Mouse (Mus musculus): ENCODE results near the gene Slc35e3. TPM values are rescaled to one million over a fixed set of nuclear protein-coding genes. Genes with fewer than 3 reads are reported as not detected.
A peak's percentile ranks its signal among the peaks of the same experiment; 100 is the strongest.
"Not testable (repeated sequence)": the region's sequence is repeated elsewhere in the genome, so short reads cannot be mapped to it uniquely, and the experiment has no call there.

The Slc35e3 gene
- total RNA-seq, 2 experiments from 2014 or later = 6.3 to 6.6 TPM

DNA sequence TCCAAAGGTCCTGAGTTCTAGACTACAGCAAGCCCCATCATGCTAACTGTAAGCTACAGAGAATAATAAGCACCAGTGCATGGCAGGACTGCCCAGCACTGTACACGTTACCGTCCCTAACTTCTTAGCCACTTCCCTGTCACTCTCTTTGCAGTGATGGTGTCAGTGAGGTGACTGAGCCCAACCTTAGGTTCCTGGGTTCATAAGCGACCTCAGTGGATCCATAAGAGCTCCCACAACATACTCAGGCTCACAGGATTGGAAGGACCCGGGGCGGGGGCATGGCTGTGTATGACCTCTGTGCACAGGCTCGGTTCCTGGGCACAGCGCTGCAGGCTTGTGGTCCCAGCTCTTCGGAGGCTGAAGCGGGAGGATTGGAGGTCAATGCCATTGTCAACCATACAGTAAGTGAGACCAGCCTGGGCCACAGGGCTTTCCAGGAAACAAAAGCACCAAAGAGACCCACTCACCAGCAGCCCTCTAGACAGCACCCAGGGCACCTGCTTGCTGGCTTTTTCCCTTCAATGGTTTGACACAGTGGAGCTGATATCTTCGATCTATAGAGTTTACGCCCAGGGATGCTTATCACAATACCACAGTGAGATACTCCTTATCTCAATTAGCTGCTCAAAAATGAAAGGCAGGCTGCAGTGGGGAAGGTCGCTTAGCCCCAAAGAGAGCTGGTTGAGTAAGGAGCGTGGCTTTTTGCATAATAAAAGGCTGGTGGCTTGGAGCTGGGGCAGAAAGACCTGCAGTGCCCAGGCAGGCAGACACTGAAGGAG lies 7.8 kb downstream of the Slc35e3 start:
- intact Hi-C loops (cut with DNase I) = no loop called here
- no peak for DNase-seq

DNA sequence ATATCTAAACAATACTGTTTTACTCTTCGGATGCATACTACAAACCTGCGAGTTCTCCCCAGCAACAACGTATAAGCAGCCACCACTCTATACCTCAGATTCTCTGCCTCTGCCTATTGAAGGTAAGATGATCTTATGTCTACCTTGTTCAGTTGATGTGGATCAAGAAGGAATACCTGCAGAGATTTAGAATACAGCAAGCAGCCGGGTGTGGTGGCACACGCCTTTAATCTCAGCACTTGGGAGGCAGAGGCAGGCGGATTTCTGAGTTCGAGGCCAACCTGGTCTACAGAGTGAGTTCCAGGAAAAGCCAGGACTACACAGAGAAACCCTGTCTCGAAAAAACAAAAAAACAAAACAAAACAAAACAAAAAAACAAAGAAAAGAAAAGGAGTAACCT lies 8.7 kb downstream of the Slc35e3 start:
- intact Hi-C loops (cut with DNase I) = not testable (repeated sequence)

DNA sequence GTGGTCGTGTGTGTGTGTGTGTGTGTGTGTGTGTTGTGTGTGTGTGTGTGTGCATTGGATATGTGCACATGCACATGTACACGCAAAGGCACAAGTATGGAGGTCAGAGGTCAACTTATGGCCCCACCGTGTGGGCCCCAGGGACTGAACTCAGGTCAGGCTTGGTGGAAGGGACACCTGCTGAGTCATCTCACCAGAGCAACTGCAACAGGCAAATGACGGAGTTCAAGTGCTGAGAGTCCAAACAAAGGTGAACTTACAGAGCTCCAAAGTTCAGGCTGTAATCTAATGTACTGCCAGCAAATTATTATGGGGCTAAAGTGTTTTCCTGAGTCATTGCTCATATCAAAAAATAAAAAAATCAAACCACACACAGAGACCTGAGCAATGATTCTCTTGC lies 9.1 kb downstream of the Slc35e3 start:
- no peak for DNase-seq
- intact Hi-C loops (cut with DNase I) = no loop called here

More for the DNA sequence above, 8.7 kb downstream of the Slc35e3 start:
- not testable (repeated sequence) for DNase-seq

DNA sequence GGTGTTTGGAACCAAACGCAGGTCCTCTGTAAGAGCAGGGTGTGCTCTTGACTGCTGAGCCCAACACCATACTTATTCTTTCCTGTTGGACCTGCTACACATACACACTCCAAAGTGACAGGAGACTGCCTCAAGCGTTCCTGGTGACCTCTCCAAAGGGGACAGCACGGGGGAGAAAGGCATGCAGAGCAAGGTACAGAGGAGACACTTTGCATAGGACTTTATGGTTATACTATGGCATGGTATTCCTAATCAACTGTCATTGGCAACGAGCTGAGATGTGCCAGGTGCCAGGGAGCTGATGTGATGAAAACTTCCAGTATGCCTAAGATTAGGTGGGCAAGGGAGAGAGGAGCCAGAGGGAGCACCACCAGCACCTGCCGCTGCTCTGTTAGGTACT lies 9.6 kb downstream of the Slc35e3 start:
- intact Hi-C loops (cut with DNase I) = no loop called here
- DNase-seq = no peak

DNA sequence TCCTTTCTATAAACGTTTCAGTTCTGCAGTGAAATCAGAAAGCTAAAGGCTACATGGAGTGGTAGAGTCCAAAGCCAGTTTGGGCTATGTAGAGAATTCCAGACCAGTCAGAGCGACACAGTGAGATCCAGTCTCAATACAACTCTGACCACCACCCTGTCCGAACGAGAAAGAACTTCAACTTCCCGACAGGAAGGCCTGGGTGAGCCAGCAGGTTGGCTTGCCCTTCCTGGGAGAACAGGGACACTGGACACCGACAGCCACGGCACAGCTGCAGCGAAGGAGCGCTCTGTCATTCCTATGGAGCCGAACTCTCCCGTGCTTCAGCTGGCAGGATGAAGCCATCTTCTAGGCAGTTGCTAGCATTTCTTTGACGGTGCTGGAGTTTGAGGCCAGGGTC lies 10.8 kb downstream of the Slc35e3 start:
- intact Hi-C loops (cut with DNase I); DNase-seq: not testable (repeated sequence)

DNA sequence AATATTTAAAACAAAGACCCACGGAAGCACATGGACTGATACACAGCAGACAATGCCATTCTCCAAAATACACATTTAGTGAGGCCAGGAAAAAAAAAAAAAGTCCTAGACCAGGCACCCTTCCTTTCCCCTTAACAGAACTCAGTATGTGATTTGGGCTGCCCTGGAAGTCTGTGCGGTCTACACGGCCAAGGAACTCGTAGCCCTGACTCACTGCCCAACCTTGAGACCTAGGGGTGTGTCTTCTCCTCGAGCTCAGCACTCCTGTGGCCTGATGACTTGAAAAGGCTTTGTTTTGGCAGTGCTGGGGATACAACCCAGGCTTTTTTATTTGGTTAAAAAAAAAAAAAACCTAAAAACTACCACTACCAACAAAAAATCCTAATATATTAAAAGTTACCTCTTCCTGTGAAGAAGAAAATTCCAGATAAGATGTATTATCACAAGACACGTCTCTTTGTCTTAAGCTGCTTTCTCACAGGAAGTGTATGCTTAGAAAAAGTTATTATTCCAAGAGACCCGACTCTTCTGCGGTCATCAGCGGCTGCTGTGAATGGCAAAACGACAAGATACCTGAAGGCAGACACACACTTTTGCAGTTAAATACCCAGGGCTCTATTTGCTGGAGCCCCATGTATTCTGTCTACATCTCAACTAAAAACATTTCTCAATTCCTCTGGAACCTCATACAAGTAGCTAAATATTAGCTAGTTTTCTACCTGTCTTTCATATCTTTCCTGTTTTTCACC lies 11.9 kb downstream of the Slc35e3 start:
- intact Hi-C loops (cut with DNase I); DNase-seq: not testable (repeated sequence)

DNA sequence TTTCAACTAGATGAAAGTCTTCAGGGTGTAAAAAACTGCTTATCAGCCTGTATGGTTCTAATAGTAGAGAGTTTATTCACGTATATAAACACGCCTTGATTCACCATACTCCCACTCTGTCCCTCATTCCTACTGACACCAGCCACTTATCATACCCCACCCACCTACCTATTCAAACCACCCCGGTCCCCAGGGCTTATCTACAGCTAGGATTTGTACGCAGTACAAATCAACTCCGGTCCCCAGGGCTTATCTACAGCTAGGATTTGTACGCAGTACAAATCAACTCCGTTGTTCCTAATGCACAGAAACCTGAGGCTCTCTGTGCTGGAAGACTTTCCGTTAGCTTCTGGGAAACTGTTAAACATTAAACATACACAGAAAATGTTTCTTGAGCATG lies 12.5 kb downstream of the Slc35e3 start:
- intact Hi-C loops (cut with DNase I); DNase-seq: not testable (repeated sequence)

DNA sequence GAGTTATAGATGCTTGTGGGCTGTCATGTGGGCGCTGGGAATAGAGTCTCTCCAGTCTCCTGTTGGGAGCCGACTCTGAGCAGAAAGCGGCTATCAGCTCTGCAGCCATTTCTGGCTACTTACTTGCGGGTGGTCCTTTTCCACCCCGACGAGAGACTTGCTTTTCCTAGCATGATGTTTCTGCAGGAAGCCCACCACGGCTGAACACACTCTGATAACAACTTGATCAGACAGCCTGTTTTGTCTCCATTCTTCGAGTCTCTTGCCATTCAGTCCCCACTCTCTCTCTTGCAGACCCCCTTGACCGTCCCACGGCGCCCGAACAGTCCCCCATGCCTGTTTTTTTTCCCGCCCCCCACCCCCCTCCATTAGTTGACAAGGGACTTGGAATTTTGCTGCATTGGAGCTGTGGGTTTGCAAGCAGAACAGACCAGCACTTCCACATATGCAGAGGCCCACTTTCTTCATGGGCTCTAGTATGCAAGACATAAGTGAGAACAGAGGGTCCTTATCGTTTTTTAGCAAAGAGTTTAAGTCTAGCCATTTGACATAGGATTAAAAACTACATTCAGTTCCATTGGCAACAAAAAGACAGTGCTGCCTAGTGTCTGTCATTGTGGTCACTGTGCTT lies 13.1 kb downstream of the Slc35e3 start:
- intact Hi-C loops (cut with DNase I) = no loop called here
- DNase-seq = no peak

DNA sequence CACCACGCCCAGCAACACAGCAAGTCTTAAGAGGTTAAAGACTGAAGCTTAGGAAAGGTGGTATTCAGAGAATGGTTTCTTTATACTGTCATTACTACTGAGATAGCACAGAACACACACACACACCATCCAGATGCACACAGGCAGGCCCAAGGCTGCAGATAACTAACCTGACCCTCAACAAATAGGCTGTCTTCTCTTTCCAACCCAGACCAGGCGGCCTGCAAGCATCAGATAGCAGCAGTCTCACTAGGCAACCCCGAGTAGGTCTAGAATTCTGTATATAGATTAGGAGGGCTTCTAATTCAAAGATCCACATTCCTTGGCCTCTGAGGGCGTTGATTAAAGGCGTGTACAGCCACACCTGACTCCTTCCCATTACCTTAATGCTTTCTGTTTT lies 14.0 kb downstream of the Slc35e3 start:
- no peak for DNase-seq
- intact Hi-C loops (cut with DNase I) = no loop called here

DNA sequence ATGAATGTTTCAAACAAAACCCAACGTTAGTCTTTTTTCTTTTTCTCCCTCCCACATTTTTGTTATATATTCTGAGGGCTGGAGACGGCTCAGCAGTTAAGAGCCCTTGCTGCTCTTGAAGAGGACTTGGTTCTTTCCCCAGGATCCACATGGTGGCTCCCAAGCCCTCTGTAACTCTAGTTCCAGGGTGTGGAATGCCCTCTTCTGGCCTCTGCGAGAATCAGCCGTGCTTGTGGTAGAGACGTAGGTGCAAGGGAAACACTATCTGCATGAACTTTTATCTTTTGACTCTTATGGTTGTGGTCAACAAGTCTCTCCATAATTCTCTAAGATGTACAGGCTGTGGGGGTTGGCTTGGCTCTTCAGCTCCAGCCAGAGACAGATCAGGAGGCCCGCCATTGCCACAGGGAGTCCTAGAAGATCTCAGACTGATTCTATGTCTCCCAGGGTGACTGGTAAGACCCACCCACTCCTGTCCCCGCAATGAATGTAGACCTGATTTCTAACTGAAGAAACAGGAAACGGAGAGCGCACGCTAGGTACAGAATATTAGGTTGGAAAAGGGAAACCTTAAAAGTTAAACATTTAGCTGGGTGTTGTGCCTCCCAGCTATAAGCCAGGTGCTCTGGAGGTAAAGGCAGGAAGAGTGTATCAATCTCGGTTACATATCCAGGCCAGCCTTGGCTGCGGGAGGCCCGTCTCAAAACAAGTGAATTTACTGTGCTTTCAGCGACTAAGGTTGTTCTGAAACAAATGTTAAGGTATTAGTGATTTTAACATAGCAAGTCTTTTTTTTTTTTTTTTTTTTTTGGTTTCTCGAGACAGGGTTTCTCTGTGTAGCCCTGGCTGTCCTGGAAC lies 14.7 kb downstream of the Slc35e3 start:
- DNase-seq = peak; percentile 51 to 67

DNA sequence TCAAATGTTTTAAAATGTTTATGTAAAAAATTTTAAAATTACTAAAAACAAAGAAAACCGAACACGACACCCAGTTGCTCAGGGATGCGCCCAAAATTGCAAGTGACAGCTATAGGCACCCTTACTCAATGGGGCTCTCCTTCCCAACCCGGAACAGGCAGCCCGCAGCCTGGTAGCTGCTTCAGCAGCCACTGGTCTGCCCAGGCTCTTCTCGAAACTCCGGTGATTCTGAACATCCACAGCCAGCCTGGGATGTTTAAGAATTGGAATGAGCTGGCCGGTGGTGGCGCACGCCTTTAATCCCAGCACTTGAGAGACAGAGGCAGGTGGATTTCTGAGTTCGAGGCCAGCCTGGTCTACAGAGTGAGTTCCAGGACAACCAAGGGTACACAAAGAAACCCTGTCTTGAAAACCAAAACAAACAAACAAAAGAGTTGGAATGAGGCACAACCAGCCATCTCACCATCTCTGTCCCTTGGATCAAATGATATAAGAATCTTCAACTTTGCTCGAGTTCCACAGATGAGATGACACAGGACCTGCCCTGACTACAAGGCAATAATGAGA lies 15.4 kb downstream of the Slc35e3 start:
- DNase-seq = no peak
- intact Hi-C loops (cut with DNase I) = no loop called here

More for the DNA sequence above, 14.7 kb downstream of the Slc35e3 start:
- intact Hi-C loops (cut with DNase I) = no loop called here

DNA sequence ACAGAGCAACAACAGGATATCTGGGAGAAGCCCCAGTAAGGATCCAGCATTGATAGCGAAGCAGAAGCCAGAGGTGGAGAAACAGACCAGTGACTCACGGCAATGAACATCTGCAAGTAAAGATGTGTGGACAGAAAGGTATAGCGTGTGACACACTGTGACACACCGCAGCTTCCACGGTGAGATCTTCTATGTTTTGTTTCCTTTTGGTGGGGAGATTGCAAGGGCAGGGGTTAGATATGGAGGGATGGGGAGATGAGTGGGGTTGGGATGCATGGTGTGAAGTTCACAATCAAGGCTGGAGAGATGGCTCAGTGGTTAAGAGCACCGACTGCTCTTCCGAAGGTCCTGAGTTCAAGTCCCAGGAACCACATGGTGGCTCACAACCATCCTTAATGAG lies 16.0 kb downstream of the Slc35e3 start:
- no peak for DNase-seq
- intact Hi-C loops (cut with DNase I) = no loop called here

DNA sequence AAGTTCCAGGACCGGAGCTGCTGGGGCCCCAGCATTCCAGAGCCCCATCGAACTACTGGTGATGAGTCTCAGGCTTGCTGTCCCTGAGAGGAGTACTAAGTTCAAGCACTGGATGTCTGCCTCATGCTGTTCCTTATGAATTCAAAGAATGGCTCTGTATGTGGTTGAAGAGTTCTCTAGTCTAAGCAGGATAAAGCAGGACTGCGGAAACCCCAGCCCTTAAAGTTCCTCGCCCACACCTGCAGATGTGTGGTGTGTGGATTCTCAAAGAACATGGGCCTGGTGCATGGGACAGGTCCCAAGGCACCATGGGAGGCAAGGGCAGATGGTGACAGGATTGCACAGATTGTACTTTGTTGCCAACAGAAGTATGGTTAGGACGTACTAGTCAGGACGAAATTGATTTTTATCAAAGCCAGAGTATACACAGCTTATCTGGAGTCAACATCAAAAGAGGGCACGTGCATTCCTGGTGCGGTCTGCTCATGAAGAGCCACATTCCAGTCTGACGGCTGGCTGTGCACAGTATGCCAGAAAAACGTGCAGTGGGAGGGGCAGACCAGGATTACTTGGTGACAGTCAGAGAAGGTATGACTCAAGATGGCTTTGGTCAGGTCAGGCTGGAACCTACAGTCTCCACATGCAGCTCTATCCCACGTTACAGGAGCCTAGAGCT lies 16.9 kb downstream of the Slc35e3 start:
- DNase-seq = no peak
- intact Hi-C loops (cut with DNase I) = no loop called here

DNA sequence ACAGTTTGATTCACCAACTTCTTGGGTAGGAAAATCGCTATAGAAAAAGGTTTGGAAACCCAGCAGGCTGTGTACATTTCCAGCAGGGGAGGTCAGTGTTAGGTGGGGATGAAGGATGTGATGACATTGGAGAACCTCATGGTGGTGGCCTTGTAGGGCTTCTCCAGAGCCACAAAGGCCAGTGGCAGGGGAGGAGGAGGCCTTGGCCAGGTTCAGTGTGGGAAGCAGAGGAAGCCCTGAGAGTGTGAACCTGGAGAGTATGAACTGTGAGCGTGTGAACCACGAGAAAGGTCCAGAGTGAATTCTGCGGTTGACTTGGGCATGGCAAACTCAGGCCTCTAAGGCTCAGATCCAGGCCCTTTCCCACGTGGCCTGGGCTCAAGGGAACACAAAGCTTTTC lies 17.6 kb downstream of the Slc35e3 start:
- no peak for DNase-seq

DNA sequence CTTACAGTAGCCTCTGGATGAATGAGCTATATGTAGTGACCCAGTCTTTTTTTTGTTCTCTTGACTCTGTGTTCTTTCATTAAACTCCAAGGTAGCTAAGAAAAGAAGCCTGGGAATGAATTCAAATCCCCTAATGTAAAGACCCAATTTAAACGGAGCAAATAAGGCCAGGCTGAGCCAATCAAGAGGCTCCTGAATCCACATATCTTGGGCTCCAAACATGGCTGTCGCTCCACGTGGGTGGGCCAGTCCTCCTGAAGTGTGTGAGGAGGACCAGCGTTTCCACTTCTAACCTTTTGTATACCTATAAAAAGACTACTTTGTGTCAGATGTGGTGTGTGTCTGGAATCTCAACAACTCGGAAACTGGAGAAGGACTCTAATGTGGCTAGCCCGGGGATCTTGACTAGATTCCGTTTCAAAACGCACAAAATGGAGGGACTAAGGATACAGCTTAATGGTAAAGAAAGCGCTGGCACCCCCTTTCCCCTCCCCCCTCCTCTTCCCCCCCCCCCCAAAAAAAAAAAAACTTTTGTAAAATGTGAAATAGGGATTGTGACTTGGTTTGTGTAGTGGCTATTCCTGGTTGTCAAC lies 18.6 kb downstream of the Slc35e3 start:
- no peak for DNase-seq
- intact Hi-C loops (cut with DNase I) = no loop called here

More for the DNA sequence above, 17.6 kb downstream of the Slc35e3 start:
- intact Hi-C loops (cut with DNase I) = no loop called here

DNA sequence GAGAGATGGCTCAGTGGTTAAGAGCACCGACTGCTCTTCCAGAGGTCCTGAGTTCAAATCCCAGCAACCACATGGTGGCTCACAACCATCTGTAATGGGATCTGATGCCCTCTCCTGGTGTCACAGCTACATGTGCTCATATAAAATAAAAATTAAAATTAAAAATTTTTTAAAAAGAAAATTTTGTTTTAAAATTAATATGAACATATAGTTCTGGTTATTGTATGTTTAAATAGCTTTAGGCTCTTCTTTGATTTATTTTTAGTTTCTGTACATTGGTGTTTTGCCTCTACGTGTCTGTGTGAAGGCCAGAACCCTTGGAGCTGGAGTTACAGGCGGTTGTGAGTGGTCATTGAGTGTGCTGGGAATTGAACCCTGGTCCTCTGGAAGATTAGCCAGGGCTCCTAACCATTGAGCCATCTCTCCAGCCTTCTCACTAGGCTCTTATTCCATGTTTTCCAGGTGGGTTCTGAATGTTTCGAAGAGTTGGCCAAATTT lies 19.2 kb downstream of the Slc35e3 start:
- no peak for DNase-seq

DNA sequence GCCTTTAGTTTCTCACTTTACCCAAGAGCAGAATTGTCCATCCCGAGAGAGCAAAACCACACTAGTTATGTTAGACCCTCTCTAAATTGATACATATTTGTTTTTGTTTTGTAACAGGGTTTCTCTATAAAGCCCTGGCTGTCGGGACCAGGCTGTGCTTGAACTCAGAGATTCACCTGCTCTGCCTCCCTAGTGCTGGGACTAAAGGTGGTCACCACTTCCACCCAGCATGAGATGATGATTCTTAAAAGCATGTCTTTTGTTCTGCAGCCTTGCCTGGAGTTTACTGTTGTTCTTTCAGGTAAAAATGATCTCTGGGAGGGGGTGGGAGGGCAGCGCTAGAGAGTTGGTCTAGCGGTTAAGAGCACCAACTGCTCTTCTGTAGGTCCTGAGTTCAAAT lies 19.8 kb downstream of the Slc35e3 start:
- intact Hi-C loops (cut with DNase I) = no loop called here
- no peak for DNase-seq

More for the DNA sequence above, 19.2 kb downstream of the Slc35e3 start:
- intact Hi-C loops (cut with DNase I) = no loop called here

DNA sequence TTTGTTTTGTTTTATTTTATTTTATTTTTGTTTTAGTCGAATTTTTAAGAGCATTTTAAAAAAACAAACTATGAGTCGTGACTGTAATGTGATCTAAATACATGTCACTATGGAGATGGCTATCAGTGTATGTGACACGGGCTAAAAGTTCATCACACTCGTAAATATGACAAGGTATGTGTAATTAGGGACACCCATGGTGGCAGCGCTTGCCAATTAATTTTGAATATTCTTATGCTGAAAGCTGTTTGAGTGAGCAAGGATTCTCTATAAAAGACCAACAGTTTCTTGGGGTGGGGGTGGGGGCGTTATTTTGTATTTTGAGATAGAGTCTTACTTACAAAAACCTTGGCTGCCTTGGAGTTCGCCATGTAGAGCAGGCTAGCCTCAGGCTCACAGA lies 20.5 kb downstream of the Slc35e3 start:
- intact Hi-C loops (cut with DNase I) = no loop called here
- no peak for DNase-seq

DNA sequence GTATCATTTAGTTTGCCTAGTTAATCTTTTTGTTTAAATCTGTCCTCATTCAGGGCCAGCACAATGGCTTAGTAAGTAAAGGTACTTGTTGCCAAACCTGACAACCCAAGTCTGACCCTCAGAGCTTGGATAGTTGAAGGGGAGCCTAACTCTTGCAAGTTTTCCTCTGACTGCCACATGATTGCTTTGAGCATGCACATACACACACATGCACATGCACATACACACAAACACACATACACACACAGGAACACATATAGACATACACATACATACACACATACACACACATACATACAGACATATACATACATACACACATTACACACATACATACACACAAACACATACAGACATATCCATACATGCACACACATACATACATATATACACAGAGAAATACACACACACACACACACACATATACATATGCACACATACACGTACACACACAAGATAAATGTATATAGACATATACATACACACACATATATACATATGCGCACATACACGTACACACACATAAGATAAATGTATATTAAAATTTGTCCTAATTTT lies 21.3 kb downstream of the Slc35e3 start:
- intact Hi-C loops (cut with DNase I) = no loop called here
- no peak for DNase-seq
